Mouse (Mus musculus): Measurements from ENCODE around the gene Espn.

DNA sequence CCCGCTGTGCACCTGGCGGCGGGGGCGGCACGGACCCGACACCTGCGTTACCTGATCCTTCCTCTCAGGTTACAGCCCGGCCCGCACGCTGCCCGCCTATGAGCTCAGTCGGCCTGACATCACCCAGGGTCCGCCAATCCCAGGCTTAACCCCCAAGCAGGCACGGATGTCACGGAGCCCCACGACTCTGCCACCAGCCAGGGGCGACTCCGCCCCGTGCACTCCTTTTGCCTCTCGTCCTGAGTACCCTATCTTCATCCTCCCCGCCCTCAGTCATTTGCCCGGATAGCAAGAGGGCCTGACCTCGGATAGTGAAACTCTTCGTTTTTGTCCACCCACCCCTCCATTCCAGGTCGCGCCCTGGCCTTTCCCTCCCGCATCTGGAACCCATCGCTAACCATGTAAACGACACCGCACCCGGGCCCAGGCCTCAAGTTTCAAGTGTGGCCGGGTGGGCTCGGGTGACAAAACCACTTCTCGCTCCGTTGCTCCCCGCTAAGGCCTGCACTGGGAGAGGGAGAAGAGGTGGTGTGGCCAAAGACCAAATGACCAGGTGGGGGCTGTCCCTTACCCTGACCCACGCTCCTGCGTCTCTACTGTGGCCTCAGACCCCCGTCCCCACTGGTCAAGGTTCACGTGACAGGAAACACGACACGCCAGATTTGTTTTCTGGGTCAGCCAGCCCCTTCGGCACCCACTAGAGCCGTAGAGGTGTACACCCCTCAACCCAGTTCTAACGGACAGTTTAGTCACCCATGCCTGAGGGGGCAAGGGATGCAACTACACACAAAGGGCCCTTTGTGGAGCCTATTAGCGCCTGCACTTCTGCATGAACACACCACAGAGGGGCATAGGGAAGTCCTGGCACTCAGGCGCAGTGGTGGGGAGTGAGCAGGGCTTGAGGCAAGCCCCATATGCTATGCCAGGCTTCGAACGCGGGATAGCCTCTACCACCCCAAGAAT is 20.1 kb downstream of the Espn start:
- TF ChIP-seq CTCF (IDR thresholded peaks at IDR 0.05; ENCODE audit: low read depth) (no peak), EP300 (optimal IDR thresholded peaks at IDR 0.05) (no peak)

Measured in stomach, postnatal 0 days (tissue).